Comparison of ENCODE assay signal across 9 mouse cellular contexts in the genomic region with DNA sequence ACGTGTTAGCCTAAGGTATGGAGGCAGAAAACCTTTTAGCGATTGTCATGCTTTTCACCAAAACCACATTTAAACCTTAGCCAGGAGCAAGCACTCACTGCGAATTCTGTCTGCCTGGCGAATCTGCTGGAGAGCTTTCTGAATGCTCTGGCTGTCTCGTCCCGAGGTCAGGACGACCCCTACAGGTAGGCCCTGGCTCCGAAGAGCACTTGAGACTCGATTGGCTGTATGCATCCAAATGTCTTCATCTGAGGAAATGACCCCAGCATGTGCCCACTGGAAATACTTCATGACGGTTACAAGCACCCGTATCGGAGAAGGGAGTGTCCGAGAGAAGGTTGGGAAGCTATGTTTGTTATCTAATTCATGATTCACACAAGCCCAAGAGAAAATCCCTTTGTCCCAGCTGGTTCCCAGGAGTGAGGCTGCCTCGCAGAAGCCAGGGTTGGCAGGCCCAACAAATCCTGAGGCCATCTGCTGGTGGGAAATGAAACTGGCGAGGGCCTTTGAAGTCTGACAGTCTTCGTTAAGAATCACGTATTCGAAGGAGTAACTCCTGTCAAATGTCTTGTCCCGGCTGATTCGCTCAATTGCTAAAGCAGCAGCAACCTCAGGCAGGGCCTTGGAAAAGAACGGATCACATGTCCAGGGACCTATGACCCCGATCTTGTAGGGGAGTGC. TPM values are rescaled to one million over a fixed set of nuclear protein-coding genes. Genes with fewer than 3 reads are reported as not detected.
DNase-seq lines count a peak whose midpoint lies in the region; ATAC-seq lines count a peak whose summit lies in the region.
"Had no signal": no experiment of that assay in that cellular context is flagged by ENCODE, and none has a peak within 500 bp of the region (broad histone marks: within the 10 kb centered on the region; RNA-seq: fewer than 3 reads in every experiment).

No protein-coding gene starts in this region.

- no peak overlapping the region for H3K27ac ChIP-seq in forebrain, embryonic 14.5 days (ENCODE audit: low read depth, low read length)
- no peak overlapping the region for H3K27ac ChIP-seq in hindbrain, embryonic 13.5 days

- no peaks in the 10 kb centered on the region for H3K27me3 ChIP-seq in forebrain, embryonic 14.5 days (replicated peaks; ENCODE audit: control insufficient read depth, insufficient read depth, low read length)
- H3K27me3 ChIP-seq in hindbrain, embryonic 13.5 days, result peaks cover 11% of the 10 kb centered on the region; the same call in 1 of the 2 replicates

- H3K4me2 ChIP-seq in forebrain, embryonic 14.5 days (ENCODE audit: low read length), result peak overlapping the region; percentile 14; the same call in 1 of the 2 replicates
- H3K4me2 ChIP-seq in hindbrain, embryonic 13.5 days, result no peak overlapping the region

- H3K4me1 ChIP-seq in forebrain, embryonic 14.5 days (ENCODE audit: control insufficient read depth, insufficient read depth, low read length), result no peaks in the 10 kb centered on the region
- no peaks in the 10 kb centered on the region for H3K4me1 ChIP-seq in hindbrain, embryonic 13.5 days (replicated peaks)

- DNase-seq in adrenal gland, adult (ENCODE audit: inconsistent age in 2 of 2, low spot score in 1 of 2), result peak; percentile 30 to 74
- peak; percentile 22 for DNase-seq in cerebellum, adult 11 months
- DNase-seq in forebrain, embryonic 14.5 days (ENCODE audit: low spot score), result peak; percentile 85
- peak; percentile 51 to 66 for DNase-seq in layer of hippocampus, postnatal 14 days (ENCODE audit: low spot score in 2 of 2)
- DNase-seq in mesoderm, embryonic 11.5 days (ENCODE audit: low read depth, low spot score), result peak; percentile 54
- peak; percentile 63 for DNase-seq in testis, postnatal 10 days (ENCODE audit: low spot score)
- no peak for DNase-seq in natural killer cell, adult 2 months (ENCODE audit: low spot score in 2 of 2)

- peak; percentile 93 for ATAC-seq in forebrain, embryonic 14.5 days
- ATAC-seq in hindbrain, embryonic 13.5 days (ENCODE audit: low FRiP score), result peak; percentile 90

- H3K4me3 ChIP-seq in forebrain, embryonic 14.5 days (ENCODE audit: low read depth, low read length), result no peak overlapping the region
- H3K4me3 ChIP-seq in hindbrain, embryonic 13.5 days, result no peak overlapping the region

- H3K36me3 ChIP-seq in forebrain, embryonic 14.5 days (ENCODE audit: control insufficient read depth, insufficient read depth, low read length), result no peaks in the 10 kb centered on the region
- H3K36me3 ChIP-seq in hindbrain, embryonic 13.5 days, result no peaks in the 10 kb centered on the region

- no peak overlapping the region for H3K9ac ChIP-seq in forebrain, embryonic 14.5 days (ENCODE audit: low read length)
- no peak overlapping the region for H3K9ac ChIP-seq in hindbrain, embryonic 13.5 days

- 41% methylated on average over 22 of the region's 22 CpGs for WGBS in forebrain, embryonic 14.5 days
- 31% methylated on average over 22 of the region's 22 CpGs for WGBS in hindbrain, embryonic 13.5 days

- H3K9me3 ChIP-seq in forebrain, embryonic 14.5 days (replicated peaks; ENCODE audit: control insufficient read depth, low read length), result no peaks in the 10 kb centered on the region
- no peaks in the 10 kb centered on the region for H3K9me3 ChIP-seq in hindbrain, embryonic 13.5 days

RNA-seq across cellular contexts. Expression of a gene that starts 7.6 kb away (rescaled TPM):
- 0.08 and 0.09 TPM in 2 replicates for polyA plus RNA-seq in forebrain, embryonic 14.5 days (2014; fragmentation: Nextera tagmentation; extraction: Ambion mirVana)
- 0.08 and 0.17 TPM in 2 replicates for polyA plus RNA-seq in hindbrain, embryonic 13.5 days (2015; fragmentation: Nextera tagmentation; extraction: Ambion mirVana)
- total RNA-seq in layer of hippocampus, postnatal 14 days (2021), result under 1 TPM; 0.81 to 0.88 TPM
- total RNA-seq: common myeloid progenitor, adult 5-6 weeks had no signal

RNA-seq across cellular contexts. Expression of a gene that starts 37.4 kb away (rescaled TPM):
- 27.0 and 28.0 TPM in 2 replicates for polyA plus RNA-seq in forebrain, embryonic 14.5 days (2014; fragmentation: Nextera tagmentation; extraction: Ambion mirVana)
- polyA plus RNA-seq in hindbrain, embryonic 13.5 days (2015; fragmentation: Nextera tagmentation; extraction: Ambion mirVana), result 13.0 and 14.7 TPM in 2 replicates
- 10 to 100 TPM; 21.2 to 25.6 TPM for total RNA-seq in layer of hippocampus, postnatal 14 days (2021)

Comparison
In these comparisons a context has a peak if more than half of its experiments do, and no peak if none do; other contexts are left out.
1. DNase-seq: peak in adrenal gland, adult (2 of 2), cerebellum, adult 11 months (single experiment), forebrain, embryonic 14.5 days (single experiment), layer of hippocampus, postnatal 14 days (2 of 2), mesoderm, embryonic 11.5 days (single experiment) and testis, postnatal 10 days (single experiment); none in natural killer cell, adult 2 months (0 of 2).